Mouse (Mus musculus): ENCODE measurements around the gene Itih5.
A peak's percentile ranks its signal among the peaks of the same experiment; 100 is the strongest.

Gene Itih5

GRCm38 (mm10) chr2:10261337-10261736, 108.0 kb downstream of the Itih5 start:
- DNase-seq (ENCODE audit: low spot score in 2 of 2) = no peak

DNA sequence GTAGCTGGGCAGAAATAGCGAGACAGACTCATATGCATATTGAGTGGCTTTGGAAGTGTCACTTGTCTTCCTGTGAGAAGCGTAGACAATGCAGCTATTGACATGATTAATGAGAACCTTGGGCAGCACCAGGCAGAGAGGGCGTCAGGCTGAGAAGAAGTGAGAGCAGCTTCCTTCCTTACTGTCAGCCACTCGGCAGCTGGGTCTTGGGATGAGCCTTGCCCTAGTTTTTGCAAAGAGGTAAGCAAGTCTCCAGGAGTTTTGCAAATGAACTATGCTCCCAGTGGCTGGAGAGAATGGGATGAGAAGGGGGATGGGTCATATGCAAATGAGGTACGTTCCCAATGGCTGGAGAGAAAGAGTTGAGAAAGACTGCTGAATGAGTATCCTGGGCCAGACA, 109.4 kb downstream of the Itih5 start:
- DNase-seq (ENCODE audit: low spot score in 2 of 2) = no peak

DNA sequence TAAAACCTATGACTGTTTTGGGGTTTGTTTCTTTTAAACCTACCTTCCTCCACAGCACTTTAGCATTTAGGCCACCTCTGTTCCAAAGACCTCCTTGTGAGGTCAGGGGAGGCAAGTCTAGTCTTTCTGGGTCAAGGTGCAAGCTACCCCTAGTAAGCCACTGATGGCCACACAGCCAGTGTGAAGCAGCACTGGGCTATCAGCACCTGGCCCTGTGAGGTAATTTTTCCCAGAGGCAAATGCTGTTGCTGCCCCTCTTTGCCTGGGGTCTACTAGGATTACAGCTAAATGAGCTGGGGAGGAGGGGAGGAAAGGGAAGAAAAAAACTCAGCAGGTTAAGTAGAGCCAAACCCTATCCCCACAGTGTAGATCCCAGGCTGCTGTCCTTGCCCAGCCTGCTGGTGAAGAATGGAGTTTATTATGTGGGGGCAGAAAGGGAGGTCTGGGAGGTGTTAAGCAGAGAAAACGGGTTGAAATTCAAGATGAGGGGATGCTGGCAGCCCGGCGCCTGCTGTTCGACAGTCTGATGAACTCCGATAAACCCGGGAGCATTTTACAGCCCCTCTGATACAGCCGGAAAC, 110.6 kb downstream of the Itih5 start:
- no peak for DNase-seq (ENCODE audit: low spot score in 2 of 2)

DNA sequence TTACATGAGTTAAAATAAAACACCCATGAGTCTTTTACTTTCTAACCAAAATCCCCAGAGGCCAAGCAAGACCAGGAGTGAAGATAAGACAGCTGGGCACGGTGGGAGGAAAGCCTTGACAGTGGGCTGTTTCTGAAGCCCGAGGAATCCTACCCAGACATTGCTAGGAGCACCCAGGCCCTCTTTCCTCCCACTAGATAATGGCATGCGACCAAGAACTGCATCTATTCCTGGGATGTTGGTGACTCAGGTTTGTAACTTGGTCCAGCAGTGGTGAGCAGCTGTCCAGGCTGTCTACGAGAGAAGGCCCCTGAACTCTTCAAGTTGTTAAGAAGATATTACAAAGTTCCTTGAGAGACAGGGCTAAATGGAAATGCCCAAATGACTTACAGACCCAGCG, 112.5 kb downstream of the Itih5 start:
- DNase-seq (ENCODE audit: low spot score in 2 of 2) = no peak

GRCm38 (mm10) chr2:10272604-10273115, 119.3 kb downstream of the Itih5 start:
- no peak for DNase-seq (ENCODE audit: low spot score in 2 of 2)

GRCm38 (mm10) chr2:10273541-10274050, 120.2 kb downstream of the Itih5 start:
- DNase-seq (ENCODE audit: low spot score in 2 of 2) = no peak

GRCm38 (mm10) chr2:10276194-10276593, 122.8 kb downstream of the Itih5 start:
- DNase-seq (ENCODE audit: low spot score in 2 of 2) = peak in 1 of 2 experiments; percentile 54

DNA sequence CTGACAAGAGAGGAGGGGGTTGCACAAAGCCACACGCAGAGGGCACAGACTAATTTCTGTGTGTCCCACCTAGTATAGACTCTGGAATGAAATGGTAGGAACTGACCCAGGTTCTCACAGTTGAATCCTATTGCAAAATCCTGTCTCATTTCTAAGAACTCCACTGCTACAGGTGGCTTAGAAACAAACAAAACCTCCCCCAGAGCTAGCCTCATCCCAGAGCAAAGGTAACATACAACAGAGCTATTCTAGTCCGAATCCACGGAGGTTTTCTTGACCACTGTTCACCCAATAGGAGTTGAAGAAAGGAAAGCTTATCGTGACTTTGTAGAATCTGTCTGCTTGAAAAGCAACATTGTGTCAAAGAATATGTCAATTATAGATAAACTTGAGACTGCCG, 130.3 kb downstream of the Itih5 start:
- DNase-seq (ENCODE audit: low spot score in 2 of 2) = no peak

GRCm38 (mm10) chr2:10284636-10285270, 131.4 kb downstream of the Itih5 start:
- DNase-seq (ENCODE audit: low spot score in 2 of 2) = no peak

- DNase-seq (ENCODE audit: low spot score in 2 of 2) = no peak
Measured at GRCm38 (mm10) chr2:10285975-10286374, 132.6 kb downstream of the Itih5 start.

DNA sequence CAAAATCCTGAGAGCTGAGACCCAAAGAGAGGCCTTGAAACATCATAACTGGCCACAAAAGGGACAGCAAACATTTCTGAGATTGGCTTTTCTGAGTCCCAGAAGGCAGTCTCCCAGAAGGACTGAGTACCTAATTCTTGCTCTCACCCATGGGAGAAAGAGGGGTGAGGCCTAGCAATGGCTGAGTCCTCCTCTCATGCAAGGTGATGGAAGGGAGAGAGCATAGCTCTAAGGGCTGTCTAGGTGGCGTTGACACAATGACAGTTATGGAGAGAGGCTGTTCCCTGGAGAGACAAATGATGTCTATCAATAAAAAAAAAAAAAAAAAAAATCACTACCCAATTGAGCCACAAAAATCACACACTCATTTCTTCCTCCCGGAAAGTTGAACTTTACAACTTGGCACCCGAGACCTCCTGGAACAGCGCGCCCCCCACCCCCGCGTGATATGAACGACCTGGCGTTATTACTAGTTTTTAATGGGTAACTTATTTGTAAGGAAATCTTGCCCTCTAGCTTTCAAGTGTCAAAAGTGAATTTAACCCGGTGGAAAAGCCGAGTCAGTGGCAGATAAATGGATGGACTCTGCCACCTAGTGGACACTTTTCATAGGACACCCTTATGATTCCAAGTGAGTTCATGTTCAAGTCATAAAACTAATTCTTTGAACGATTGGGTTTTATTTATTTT, 134.9 kb downstream of the Itih5 start:
- peak; percentile 36 to 52 for DNase-seq (ENCODE audit: low spot score in 2 of 2)

- no peak for DNase-seq (ENCODE audit: low spot score in 2 of 2)
Measured at GRCm38 (mm10) chr2:10288881-10289280, 135.5 kb downstream of the Itih5 start.

DNA sequence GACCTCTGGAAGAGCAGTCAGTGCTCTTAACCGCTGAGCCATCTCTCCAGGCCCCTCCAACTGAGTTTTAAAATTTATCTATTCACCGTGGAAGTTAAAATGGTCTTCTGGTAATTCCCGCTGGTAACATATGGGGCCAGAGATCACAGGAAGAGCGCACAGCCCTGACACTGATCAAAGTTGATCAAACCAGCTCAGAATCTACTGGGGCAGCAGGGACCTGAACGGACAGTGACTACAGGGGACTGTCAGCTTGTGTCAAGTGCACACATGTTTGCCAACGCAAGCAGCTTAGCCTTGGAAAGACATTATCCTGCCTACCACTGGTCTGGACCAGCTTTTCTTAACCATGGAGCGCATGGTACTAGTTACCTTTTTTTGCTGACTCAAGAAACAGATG, 136.7 kb downstream of the Itih5 start:
- no peak for DNase-seq (ENCODE audit: low spot score in 2 of 2)

- no peak for DNase-seq (ENCODE audit: low spot score in 2 of 2)
Measured at GRCm38 (mm10) chr2:10293556-10294206, 140.3 kb downstream of the Itih5 start.

GRCm38 (mm10) chr2:10295908-10296307, 142.5 kb downstream of the Itih5 start:
- no peak for DNase-seq (ENCODE audit: low spot score in 2 of 2)

GRCm38 (mm10) chr2:10300244-10300643, 146.9 kb downstream of the Itih5 start:
- DNase-seq (ENCODE audit: low spot score in 2 of 2) = no peak

DNA sequence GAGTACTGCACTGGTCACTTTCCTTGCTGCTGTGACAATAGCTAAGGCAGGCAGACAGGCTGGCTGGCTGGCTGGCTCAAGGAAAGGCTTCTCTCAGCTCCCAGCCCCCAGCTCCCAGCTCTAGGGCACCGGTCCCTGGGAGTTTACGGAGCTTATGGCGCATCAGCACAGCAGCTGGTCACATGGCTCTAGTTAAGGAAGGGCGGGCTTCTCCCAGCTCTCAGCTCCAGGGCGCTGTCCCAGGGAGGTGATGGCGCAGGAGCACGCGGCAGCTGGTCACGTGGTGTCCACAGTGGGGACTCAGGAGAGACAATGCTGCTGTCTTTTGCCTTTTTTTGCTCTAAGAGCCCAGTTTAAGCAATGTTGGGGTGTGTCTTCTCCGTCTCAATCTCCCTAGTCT, 147.4 kb downstream of the Itih5 start:
- DNase-seq (ENCODE audit: low spot score in 2 of 2) = peak in 1 of 2 experiments; percentile 14

GRCm38 (mm10) chr2:10301391-10301790, 148.0 kb downstream of the Itih5 start:
- DNase-seq (ENCODE audit: low spot score in 2 of 2) = no peak

GRCm38 (mm10) chr2:10301997-10302396, 148.6 kb downstream of the Itih5 start:
- DNase-seq (ENCODE audit: low spot score in 2 of 2) = no peak

DNA sequence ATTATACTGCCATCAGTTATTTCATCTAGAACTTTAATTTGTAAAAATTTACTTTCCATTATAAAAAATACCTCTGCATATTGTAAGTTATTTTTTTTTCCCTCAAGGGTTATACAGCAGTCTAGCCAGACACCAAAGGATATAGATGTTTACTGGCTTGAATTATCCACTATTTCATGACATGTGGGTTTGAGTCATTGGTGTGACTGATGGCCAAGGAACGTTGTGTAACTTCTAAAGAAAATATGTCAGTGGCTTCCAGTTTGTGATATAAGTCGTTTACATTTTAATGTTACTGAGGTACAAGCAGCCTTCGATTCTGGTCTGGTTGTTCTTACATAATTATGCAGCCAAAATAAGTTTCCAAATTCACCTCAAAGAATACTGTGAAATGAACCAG, 151.5 kb downstream of the Itih5 start:
- no peak for DNase-seq (ENCODE audit: low spot score in 2 of 2)
